In genomic region chr4:129624281-129625028, GRCm38 (mm10) we compare ENCODE assay signal across 8 mouse cellular contexts. TPM values are rescaled to one million over a fixed set of nuclear protein-coding genes. Genes with fewer than 3 reads are reported as not detected.
DNase-seq lines count a peak whose midpoint lies in the region; ATAC-seq lines count a peak whose summit lies in the region.

No protein-coding gene starts in this region.

- H3K4me3 ChIP-seq in intestine, embryonic 16.5 days (ENCODE audit: low read length): peak overlapping the region; percentile 77
- H3K4me3 ChIP-seq in midbrain, embryonic 10.5 days: peak overlapping the region; percentile 73

- peak overlapping the region; percentile 89 for H3K27ac ChIP-seq in intestine, embryonic 16.5 days (ENCODE audit: low read length)
- peak overlapping the region; percentile 89 for H3K27ac ChIP-seq in midbrain, embryonic 10.5 days (replicated peaks)

- no peaks in the 10 kb centered on the region for H3K9me3 ChIP-seq in intestine, embryonic 16.5 days (ENCODE audit: control insufficient read depth, low read length)
- H3K9me3 ChIP-seq in midbrain, embryonic 10.5 days (replicated peaks): no peaks in the 10 kb centered on the region

- peak overlapping the region; percentile 85 for H3K4me2 ChIP-seq in intestine, embryonic 16.5 days (ENCODE audit: low read depth, low read length)

- WGBS in intestine, embryonic 16.5 days: 2% methylated on average over 18 of the region's 18 CpGs
- 1% methylated on average over 18 of the region's 18 CpGs for WGBS in midbrain, embryonic 10.5 days

- H3K36me3 ChIP-seq in intestine, embryonic 16.5 days (ENCODE audit: control insufficient read depth, insufficient read depth, low read length): peaks cover 24% of the 10 kb centered on the region
- H3K36me3 ChIP-seq in midbrain, embryonic 10.5 days: peaks cover 37% of the 10 kb centered on the region

- intact Hi-C loops in gastrocnemius, postnatal 36 days (cut with DNase I): no loop called here
- intact Hi-C loops in left cerebral cortex, postnatal 36 days (cut with DNase I): loop anchor here (2.0 kb wide), 1 partner anchor 16 kb away; the partner anchor contains the start of gene Txlna

- peak overlapping the region; percentile 89 for H3K9ac ChIP-seq in intestine, embryonic 16.5 days (ENCODE audit: low read depth, low read length)

- peak; percentile 43 to 82 for DNase-seq in urinary bladder, adult 18-20 months (ENCODE audit: low spot score in 2 of 2)
- no peak for DNase-seq in urinary bladder, postnatal 10 days (ENCODE audit: low spot score)
- DNase-seq in embryo, embryonic 11.5 days (ENCODE audit: low read depth, low spot score): peak; percentile 77
- DNase-seq in gastrocnemius, postnatal 36 days: peak; percentile 64 to 83
- DNase-seq in left cerebral cortex, postnatal 36 days (ENCODE audit: low spot score in 2 of 2): peak; percentile 88 to 89
- peak; percentile 84 for DNase-seq in midbrain, embryonic 10.5 days (ENCODE audit: low spot score)
- peak; percentile 95 for DNase-seq in skeletal muscle tissue, adult 2 months (ENCODE audit: low read depth, low spot score)

- peak; percentile 94 for ATAC-seq in intestine, embryonic 16.5 days

- peaks cover 26% of the 10 kb centered on the region for H3K4me1 ChIP-seq in intestine, embryonic 16.5 days (ENCODE audit: control insufficient read depth, insufficient read depth, low read length)
- peaks cover 43% of the 10 kb centered on the region for H3K4me1 ChIP-seq in midbrain, embryonic 10.5 days

- H3K27me3 ChIP-seq in intestine, embryonic 16.5 days (replicated peaks; ENCODE audit: control insufficient read depth, insufficient read depth, low read length): no peaks in the 10 kb centered on the region
- H3K27me3 ChIP-seq in midbrain, embryonic 10.5 days (ENCODE audit: low read depth, poor library complexity, severe bottlenecking): no peaks in the 10 kb centered on the region

RNA-seq across cellular contexts. Expression of gene Ccdc28b, which starts 0.7 kb away (rescaled TPM):
- total RNA-seq in gastrocnemius, postnatal 36 days (2021): 10 to 100 TPM; 41.0 to 44.5 TPM
- polyA plus RNA-seq in intestine, embryonic 16.5 days (2015; fragmentation: Nextera tagmentation; extraction: Ambion mirVana): 42.7 and 44.6 TPM in 2 replicates
- 10 to 100 TPM; 53.7 to 60.8 TPM for total RNA-seq in left cerebral cortex, postnatal 36 days (2021)
- 58.6 and 74.5 TPM in 2 replicates for polyA plus RNA-seq in midbrain, embryonic 10.5 days (2016; fragmentation: Nextera tagmentation; extraction: Ambion mirVana)

RNA-seq across cellular contexts. Expression of gene Iqcc, which starts 5.6 kb away (rescaled TPM):
- 1 to 10 TPM; 6.5 to 9.8 TPM for total RNA-seq in gastrocnemius, postnatal 36 days (2021)
- 24.3 and 31.2 TPM in 2 replicates for polyA plus RNA-seq in intestine, embryonic 16.5 days (2015; fragmentation: Nextera tagmentation; extraction: Ambion mirVana)
- total RNA-seq in left cerebral cortex, postnatal 36 days (2021): 10 to 100 TPM; 27.5 to 36.2 TPM
- 30.6 and 32.8 TPM in 2 replicates for polyA plus RNA-seq in midbrain, embryonic 10.5 days (2016; fragmentation: Nextera tagmentation; extraction: Ambion mirVana)

RNA-seq across cellular contexts. Expression of gene Dcdc2b, which starts 10.4 kb away (rescaled TPM):
- under 1 TPM; 0.51 to 0.62 TPM for total RNA-seq in gastrocnemius, postnatal 36 days (2021)
- polyA plus RNA-seq in intestine, embryonic 16.5 days (2015; fragmentation: Nextera tagmentation; extraction: Ambion mirVana): 1.6 and 1.7 TPM in 2 replicates
- 1 to 10 TPM; 2.9 to 7.7 TPM for total RNA-seq in left cerebral cortex, postnatal 36 days (2021)
- 2.1 and 2.9 TPM in 2 replicates for polyA plus RNA-seq in midbrain, embryonic 10.5 days (2016; fragmentation: Nextera tagmentation; extraction: Ambion mirVana)

RNA-seq across cellular contexts. Expression of gene Txlna, which starts 16.4 kb away (rescaled TPM):
- total RNA-seq in gastrocnemius, postnatal 36 days (2021): 10 to 100 TPM; 15.2 to 17.2 TPM
- 54.9 and 55.7 TPM in 2 replicates for polyA plus RNA-seq in intestine, embryonic 16.5 days (2015; fragmentation: Nextera tagmentation; extraction: Ambion mirVana)
- total RNA-seq in left cerebral cortex, postnatal 36 days (2021): 10 to 100 TPM; 40.2 to 45.3 TPM
- 104 and 107 TPM in 2 replicates for polyA plus RNA-seq in midbrain, embryonic 10.5 days (2016; fragmentation: Nextera tagmentation; extraction: Ambion mirVana)

RNA-seq across cellular contexts. Expression of gene Tmem234, which starts 24.0 kb away (rescaled TPM):
- 10 to 100 TPM; 29.3 to 30.0 TPM for total RNA-seq in gastrocnemius, postnatal 36 days (2021)
- 180 and 186 TPM in 2 replicates for polyA plus RNA-seq in intestine, embryonic 16.5 days (2015; fragmentation: Nextera tagmentation; extraction: Ambion mirVana)
- 10 to 100 TPM; 92.2 to 93.7 TPM for total RNA-seq in left cerebral cortex, postnatal 36 days (2021)
- 226 and 231 TPM in 2 replicates for polyA plus RNA-seq in midbrain, embryonic 10.5 days (2016; fragmentation: Nextera tagmentation; extraction: Ambion mirVana)
